Mouse (Mus musculus) neural tube, embryonic 10.5 days (tissue): Measurements from ENCODE around the gene Ddx47.

ENCODE experiments used
- DNase-seq: peaks from one replicate; pipeline ENCODE4 v3.0.0-alpha.2; 2017; ENCODE audit warnings: low spot score; ENCODE audit errors: extremely low spot score

The Ddx47 gene

GRCm38 (mm10) chr6:135068221-135068620, 56.8 kb downstream of the Ddx47 start:
- no peak for DNase-seq

GRCm38 (mm10) chr6:135069856-135070255, 58.4 kb downstream of the Ddx47 start:
- DNase-seq, result no peak

- no peak for DNase-seq
Measured at GRCm38 (mm10) chr6:135070347-135070746, 58.9 kb downstream of the Ddx47 start.
